Mouse (Mus musculus) C2C12 (cell line): ENCODE measurements at regions not wholly inside any gene's neighbourhood (a gene's known extent, or its start where the extent isn't known, plus 50 kb on each side); places are given as distances from the start of the nearest gene placed in this dataset.

Experiments
- H3K27me3 ChIP-seq: one replicate; pipeline ENCODE4 v1.6.1; 2011; ENCODE audit not compliant: control insufficient read depth, insufficient read depth, insufficient read length
- H3K36me3 ChIP-seq: one replicate; pipeline ENCODE4 v1.6.1; 2011; ENCODE audit not compliant: control insufficient read depth, insufficient read depth
- H3K4me3 ChIP-seq: one replicate; pipeline ENCODE4 v1.5.1; 2011; ENCODE audit warnings: mild to moderate bottlenecking, control low read depth; ENCODE audit not compliant: poor library complexity, insufficient read depth, severe bottlenecking
- H3K79me2 ChIP-seq: one replicate; pipeline ENCODE4 v1.6.1; 2011; ENCODE audit not compliant: control insufficient read depth, insufficient read depth
- H3K79me3 ChIP-seq: one replicate; pipeline ENCODE4 v1.6.1; 2011; ENCODE audit warnings: low read depth, control low read depth
- H3ac ChIP-seq: one replicate; pipeline ENCODE3; 2011; ENCODE audit warnings: low read depth; ENCODE audit not compliant: control insufficient read depth, insufficient read length
- CEBPB ChIP-seq: IDR thresholded peaks from one replicate; pipeline ENCODE4 v1.6.1; 2011; ENCODE audit warnings: low read depth, mild to moderate bottlenecking, control low read depth, moderate library complexity
- CTCF ChIP-seq: IDR thresholded peaks from one replicate; pipeline ENCODE4 v1.5.1; 2011; ENCODE audit not compliant: control insufficient read depth, insufficient read depth, insufficient read length
- FOSL1 ChIP-seq: IDR thresholded peaks from one replicate; pipeline ENCODE4 v1.8.0; 2011; ENCODE audit warnings: mild to moderate bottlenecking, low read length; ENCODE audit not compliant: poor library complexity, insufficient read depth, severe bottlenecking
- MAX ChIP-seq: IDR thresholded peaks from one replicate; pipeline ENCODE4 v1.6.1; 2011; ENCODE audit warnings: mild to moderate bottlenecking, control low read depth
- MYOD1 ChIP-seq: IDR thresholded peaks from one replicate; pipeline ENCODE4 v1.6.1; 2011; ENCODE audit warnings: low read depth; ENCODE audit not compliant: control insufficient read depth, insufficient read length
- MYOG ChIP-seq: IDR thresholded peaks from one replicate; pipeline ENCODE4 v1.6.1; 2011; ENCODE audit not compliant: control insufficient read depth, insufficient read length; ENCODE audit errors: extremely low read depth
- USF1 ChIP-seq: IDR thresholded peaks from one replicate; pipeline ENCODE4 v1.6.1; 2011; ENCODE audit warnings: low read depth, mild to moderate bottlenecking, control low read depth, moderate library complexity

DNA sequence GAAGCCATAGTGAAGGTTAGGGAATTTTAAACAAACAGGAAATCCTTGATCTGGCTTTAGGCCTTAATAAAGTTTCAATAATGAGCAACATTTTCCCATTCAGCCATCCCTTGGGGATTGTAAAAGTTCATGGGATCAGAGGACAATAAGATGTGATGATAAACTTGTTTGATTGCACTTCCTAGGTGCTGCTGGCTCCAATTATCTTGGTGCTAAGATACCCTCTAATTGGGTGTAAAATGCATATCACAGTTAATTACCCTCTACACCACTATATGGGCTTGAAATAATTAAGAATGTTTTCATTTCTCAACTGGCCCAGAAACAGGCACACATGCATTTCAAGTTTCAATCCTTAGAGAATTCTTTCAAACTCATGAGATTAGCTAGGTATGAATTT, 55.4 kb upstream of the Flrt2 start:
- H3K79me3 ChIP-seq: no peaks in the 10 kb centered on the region
- TF ChIP-seq CTCF: no peak
- no peaks in the 10 kb centered on the region for H3K79me2 ChIP-seq
- H3K36me3 ChIP-seq: no peaks in the 10 kb centered on the region
- no peak overlapping the region for H3ac ChIP-seq
- H3K4me3 ChIP-seq: no peak overlapping the region
- no peaks in the 10 kb centered on the region for H3K27me3 ChIP-seq

DNA sequence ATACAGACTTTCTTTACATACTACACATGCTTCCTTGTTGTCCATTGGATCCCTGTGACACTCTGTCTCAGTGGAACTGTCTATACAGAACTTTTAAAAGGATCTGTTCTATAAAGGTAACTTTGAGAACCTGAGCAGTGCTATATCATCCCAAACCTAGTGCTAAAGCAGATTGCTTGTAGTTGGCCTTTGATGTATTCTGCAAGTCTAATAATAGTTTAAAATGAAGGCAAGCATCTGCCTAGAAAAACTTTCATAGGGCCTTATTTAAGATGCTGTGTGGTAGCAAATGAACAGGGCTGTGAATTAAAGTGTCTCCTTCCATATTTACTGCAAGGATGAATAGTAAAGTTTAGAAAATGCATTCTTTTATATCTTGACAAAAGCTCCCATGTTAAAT, 52.1 kb upstream of the Flrt2 start:
- Histone ChIP-seq H3K79me3 (no peaks in the 10 kb centered on the region), H3K79me2 (no peaks in the 10 kb centered on the region), H3K27me3 (no peaks in the 10 kb centered on the region), H3K4me3 (no peak overlapping the region), H3ac (no peak overlapping the region), H3K36me3 (no peaks in the 10 kb centered on the region)
- TF ChIP-seq MYOD1 (no peak), CTCF (no peak), MAX (no peak), FOSL1 (no peak), CEBPB (no peak), USF1 (no peak), MYOG (no peak)

DNA sequence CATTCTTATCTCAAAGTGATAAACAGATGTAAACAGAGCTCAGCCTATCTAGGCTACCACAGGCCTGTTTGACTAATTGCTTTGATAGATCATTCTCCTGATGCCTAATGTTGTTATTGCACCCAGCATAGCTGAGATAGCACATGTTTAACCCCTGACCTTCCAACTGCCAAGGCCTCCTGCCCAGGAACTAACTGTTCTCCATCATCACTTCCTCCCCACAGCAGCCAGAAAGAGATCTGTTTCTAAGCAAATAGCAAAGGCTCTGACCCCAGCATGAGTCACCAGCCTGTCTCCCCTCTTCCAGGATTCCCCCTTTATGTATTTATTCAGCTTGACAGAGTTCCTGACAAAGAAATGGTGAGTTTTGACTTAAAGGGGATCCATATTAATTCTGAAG, 50.4 kb upstream of the Flrt2 start:
- H3K79me2 ChIP-seq: no peaks in the 10 kb centered on the region
- no peaks in the 10 kb centered on the region for H3K27me3 ChIP-seq
- H3K36me3 ChIP-seq: no peaks in the 10 kb centered on the region
- no peaks in the 10 kb centered on the region for H3K79me3 ChIP-seq
- TF ChIP-seq CTCF (no peak), FOSL1 (peak; percentile 77), USF1 (no peak), MYOG (no peak), CEBPB (no peak), MAX (peak; percentile 68), MYOD1 (peak; percentile 56)
- H3ac ChIP-seq: no peak overlapping the region
- H3K4me3 ChIP-seq: no peak overlapping the region
